Mouse (Mus musculus): ENCODE measurements at regions not wholly inside any gene's neighbourhood (a gene's known extent, or its start where the extent isn't known, plus 50 kb on each side); places are given as distances from the start of the nearest gene placed in this dataset.
A peak's percentile ranks its signal among the peaks of the same experiment; 100 is the strongest.

DNA sequence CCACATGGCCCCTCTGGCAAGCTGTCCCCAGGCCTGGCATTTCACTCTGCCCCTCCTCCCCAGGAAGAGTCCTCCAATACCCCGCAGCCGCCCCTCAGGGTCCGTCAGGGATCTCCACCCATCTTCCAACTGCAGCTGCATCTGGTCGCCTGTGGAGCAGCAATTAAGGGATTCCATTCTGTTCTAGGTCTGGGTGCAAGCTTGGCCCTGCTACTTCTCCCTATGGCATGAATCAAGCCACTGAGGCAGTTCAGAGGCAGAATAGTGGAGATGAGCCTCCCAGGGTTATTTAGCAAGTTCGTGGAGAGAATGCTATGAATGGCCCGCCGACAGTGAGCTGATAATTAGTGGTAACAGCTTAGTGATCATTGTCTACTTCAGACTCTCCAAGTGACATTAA lies 275.7 kb upstream of the Irx3 start:
- Histone ChIP-seq H3K9me3 (no peaks in the 10 kb centered on the region), H3K4me1 (no peaks in the 10 kb centered on the region), H3K4me2 (replicated peaks) (no peak overlapping the region), H3K9ac (no peak overlapping the region), H3K27ac (no peak overlapping the region), H3K4me3 (no peak overlapping the region), H3K36me3 (no peaks in the 10 kb centered on the region), H3K27me3 (peaks cover 89% of the 10 kb centered on the region)
- WGBS, result 43% methylated on average over 7 of the region's 7 CpGs
- no peak for ATAC-seq (ENCODE audit: low FRiP score, low read depth)

DNA sequence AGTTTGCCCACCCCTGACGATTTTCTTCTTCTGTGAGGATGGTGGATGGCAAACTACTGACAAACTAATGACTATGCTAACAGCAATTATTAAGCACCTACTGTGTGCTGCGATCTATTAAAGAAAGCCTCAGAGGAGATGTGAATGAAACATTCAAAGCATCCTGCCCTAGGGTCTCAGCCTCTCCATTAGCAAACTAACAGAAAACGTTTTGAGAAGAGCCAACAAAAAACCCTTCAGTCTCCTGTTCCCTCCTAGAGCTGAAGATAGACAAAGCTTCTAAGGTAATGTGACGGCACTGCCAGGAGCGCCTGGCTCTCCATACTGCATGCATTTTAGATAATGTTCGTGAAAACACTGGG lies 270.4 kb upstream of the Irx3 start:
- no peak overlapping the region for H3K4me3 ChIP-seq
- H3K27me3 ChIP-seq, result peaks cover 96% of the 10 kb centered on the region
- H3K4me1 ChIP-seq, result no peaks in the 10 kb centered on the region
- 12% methylated on average over 6 of the region's 6 CpGs for whole genome bisulfite sequencing
- H3K9me3 ChIP-seq, result no peaks in the 10 kb centered on the region
- no peak overlapping the region for H3K27ac ChIP-seq
- ATAC-seq (ENCODE audit: low FRiP score, low read depth), result no peak
- no peak overlapping the region for H3K9ac ChIP-seq
- no peaks in the 10 kb centered on the region for H3K36me3 ChIP-seq
- H3K4me2 ChIP-seq (replicated peaks), result no peak overlapping the region

DNA sequence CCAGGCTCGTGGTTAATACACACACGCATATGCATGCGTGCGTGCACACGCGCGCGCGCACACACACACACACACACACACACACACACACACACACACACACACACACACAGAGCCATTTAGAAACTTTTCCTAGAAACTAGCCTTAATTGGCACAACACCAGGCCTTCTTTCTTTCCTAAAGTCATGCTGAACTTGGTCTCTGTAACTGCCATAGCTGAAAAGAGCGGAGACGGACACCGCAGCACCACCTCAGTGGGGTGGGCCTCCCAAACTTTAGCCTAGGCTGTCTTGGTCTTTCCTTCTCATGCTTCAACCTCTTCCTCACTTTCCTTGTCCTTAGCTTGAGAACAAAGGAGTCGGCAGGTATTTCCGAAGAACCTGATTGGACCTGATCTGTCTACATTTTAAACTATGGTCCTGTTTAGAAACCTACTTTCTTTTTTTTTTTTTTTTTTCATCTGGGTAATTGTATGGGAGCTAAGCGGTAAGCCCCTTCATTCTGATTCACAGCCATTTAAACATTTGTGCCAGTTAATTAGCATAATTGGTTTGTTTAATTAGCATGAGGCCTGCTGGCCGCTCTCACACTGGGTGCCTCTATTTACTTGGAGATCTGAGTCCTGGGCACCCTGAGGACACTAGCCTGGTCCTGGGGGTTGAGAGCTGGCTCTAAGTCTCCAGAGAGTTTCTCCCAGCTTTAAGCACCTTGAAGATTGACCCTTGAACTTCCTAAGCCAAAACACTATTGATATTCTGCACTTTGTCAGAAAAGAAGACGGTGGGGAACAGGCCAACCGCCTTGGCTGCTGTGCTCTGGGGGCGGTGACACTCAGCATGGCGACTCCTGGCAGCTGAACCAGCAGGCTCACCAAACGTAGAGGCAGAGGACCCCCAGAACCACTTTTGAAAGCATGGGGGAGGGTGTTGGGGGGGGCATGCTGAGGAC lies 269.7 kb upstream of the Irx3 start:
- no peak overlapping the region for H3K27ac ChIP-seq
- no peak overlapping the region for H3K4me2 ChIP-seq (replicated peaks)
- H3K27me3 ChIP-seq, result peaks cover 98% of the 10 kb centered on the region
- H3K9me3 ChIP-seq, result no peaks in the 10 kb centered on the region
- no peak overlapping the region for H3K9ac ChIP-seq
- no peaks in the 10 kb centered on the region for H3K36me3 ChIP-seq
- WGBS, result 44% methylated on average over 21 of the region's 21 CpGs
- no peaks in the 10 kb centered on the region for H3K4me1 ChIP-seq
- H3K4me3 ChIP-seq, result no peak overlapping the region
- ATAC-seq (ENCODE audit: low FRiP score, low read depth), result no peak

DNA sequence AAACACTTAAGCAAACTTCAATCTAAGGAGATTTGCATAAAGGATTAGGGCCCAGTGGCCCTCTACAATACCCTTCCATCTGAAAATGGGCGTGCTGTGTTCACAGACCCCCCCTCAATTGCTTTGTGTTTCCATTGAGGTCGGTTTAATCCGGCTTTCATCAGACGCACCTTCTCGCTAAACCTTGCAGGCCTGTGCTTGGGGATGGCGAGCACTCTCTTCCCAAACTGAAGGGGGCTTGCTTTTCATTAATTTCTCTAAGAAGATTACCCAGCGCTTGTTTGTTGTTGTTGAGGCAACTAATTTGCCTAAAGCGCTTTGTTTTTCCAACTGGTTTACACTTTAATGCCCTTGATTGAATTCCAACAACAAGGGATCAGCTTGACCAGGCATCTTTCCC lies 268.8 kb upstream of the Irx3 start:
- no peaks in the 10 kb centered on the region for H3K9me3 ChIP-seq
- H3K4me2 ChIP-seq (replicated peaks), result no peak overlapping the region
- WGBS, result 20% methylated on average over 8 of the region's 8 CpGs
- H3K4me3 ChIP-seq, result no peak overlapping the region
- no peaks in the 10 kb centered on the region for H3K36me3 ChIP-seq
- H3K9ac ChIP-seq, result no peak overlapping the region
- H3K4me1 ChIP-seq, result peaks cover 1% of the 10 kb centered on the region; the same call in 1 of the 2 replicates
- H3K27ac ChIP-seq, result no peak overlapping the region
- H3K27me3 ChIP-seq, result peaks cover 97% of the 10 kb centered on the region
- no peak for ATAC-seq (ENCODE audit: low FRiP score, low read depth)

DNA sequence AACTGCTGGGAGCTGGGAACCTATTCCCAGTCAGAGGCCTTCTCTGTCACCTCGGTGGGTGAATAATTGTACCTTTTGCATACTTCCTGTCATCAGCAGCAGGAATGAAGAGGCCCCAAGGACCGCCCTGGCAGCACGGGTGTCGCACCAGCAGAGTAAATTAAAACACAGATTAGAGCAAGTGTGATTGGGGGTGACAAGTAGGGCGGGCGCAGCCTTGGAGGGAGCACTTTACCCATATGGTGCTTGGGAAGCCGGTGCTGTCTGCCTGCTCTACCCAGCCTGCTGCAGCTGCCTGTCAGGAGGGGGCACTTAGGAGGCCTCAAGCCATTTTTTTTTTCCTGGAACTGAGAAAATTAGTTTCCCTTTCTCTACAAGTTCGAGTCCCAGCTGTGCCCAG lies 264.6 kb upstream of the Irx3 start:
- Histone ChIP-seq H3K9me3 (no peaks in the 10 kb centered on the region), H3K9ac (no peak overlapping the region), H3K36me3 (no peaks in the 10 kb centered on the region), H3K4me3 (no peak overlapping the region), H3K27me3 (peaks cover 98% of the 10 kb centered on the region), H3K27ac (no peak overlapping the region), H3K4me2 (replicated peaks) (no peak overlapping the region), H3K4me1 (peaks cover 20% of the 10 kb centered on the region)
- no peak for ATAC-seq (ENCODE audit: low FRiP score, low read depth)
- WGBS, result 26% methylated on average over 8 of the region's 8 CpGs

DNA sequence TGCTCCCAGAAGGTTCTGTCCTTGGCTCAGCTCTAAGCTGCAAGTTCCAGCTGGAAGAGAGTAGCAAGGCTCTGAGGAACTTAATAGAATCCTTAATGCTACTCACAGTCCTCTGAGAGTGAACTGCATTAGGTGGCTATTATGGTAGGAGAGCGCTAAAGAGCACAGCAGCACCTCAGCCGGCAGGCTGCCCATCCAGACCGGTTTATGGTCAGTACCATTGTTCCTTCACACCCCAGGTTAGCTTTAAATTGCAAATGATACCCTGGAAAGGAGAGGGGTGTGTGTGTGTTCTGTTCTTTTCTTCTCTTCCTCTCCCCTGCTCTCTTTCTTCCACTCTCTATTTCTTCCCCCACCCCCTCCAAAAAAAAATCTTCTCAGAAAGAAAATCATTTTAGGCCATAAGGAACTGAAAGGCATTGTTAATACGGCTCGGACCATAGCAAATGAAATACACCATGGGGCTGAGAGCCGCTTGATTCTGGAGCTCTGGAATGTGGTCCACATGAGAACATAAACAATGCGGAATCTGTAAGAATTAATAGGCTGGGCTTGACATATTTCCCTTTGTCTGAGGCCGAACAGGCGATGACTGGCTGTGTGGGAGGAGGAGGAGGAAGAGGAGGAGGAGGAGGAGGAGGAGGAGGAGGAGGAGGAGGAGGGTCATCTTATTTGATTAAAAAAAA lies 263.8 kb upstream of the Irx3 start:
- no peaks in the 10 kb centered on the region for H3K9me3 ChIP-seq
- H3K9ac ChIP-seq, result no peak overlapping the region
- H3K27ac ChIP-seq, result no peak overlapping the region
- WGBS, result 5% methylated on average over 7 of the region's 9 CpGs
- H3K4me3 ChIP-seq, result no peak overlapping the region
- no peaks in the 10 kb centered on the region for H3K36me3 ChIP-seq
- ATAC-seq (ENCODE audit: low FRiP score, low read depth), result peak; percentile 57
- H3K4me2 ChIP-seq (replicated peaks), result no peak overlapping the region
- H3K4me1 ChIP-seq, result peaks cover 20% of the 10 kb centered on the region
- peaks cover 98% of the 10 kb centered on the region for H3K27me3 ChIP-seq

DNA sequence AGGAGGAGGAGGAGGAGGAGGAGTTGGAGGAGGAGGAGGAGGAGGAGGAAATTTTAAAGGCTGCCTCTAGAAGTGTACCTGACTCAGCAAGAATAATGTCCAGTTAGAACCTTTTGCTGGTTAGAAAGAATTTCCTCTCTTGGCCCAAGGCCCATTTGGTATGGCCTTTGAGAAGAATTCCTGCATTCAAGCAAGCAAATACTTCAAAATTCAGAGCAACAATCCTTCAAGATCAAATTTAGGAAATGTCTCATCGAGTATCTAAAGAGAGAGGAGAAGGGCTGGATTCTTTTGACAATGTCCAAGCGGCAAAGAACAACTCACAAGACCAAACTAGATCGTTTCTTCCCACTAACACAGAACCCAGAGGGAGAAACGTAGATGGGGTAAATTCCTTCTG lies 263.1 kb upstream of the Irx3 start:
- H3K9me3 ChIP-seq, result no peaks in the 10 kb centered on the region
- ATAC-seq (ENCODE audit: low FRiP score, low read depth), result no peak
- H3K27me3 ChIP-seq, result peaks cover 97% of the 10 kb centered on the region
- no peak overlapping the region for H3K9ac ChIP-seq
- peaks cover 20% of the 10 kb centered on the region for H3K4me1 ChIP-seq
- no peaks in the 10 kb centered on the region for H3K36me3 ChIP-seq
- 17% methylated on average over 4 of the region's 4 CpGs for WGBS
- H3K27ac ChIP-seq, result no peak overlapping the region
- no peak overlapping the region for H3K4me2 ChIP-seq (replicated peaks)
- no peak overlapping the region for H3K4me3 ChIP-seq

DNA sequence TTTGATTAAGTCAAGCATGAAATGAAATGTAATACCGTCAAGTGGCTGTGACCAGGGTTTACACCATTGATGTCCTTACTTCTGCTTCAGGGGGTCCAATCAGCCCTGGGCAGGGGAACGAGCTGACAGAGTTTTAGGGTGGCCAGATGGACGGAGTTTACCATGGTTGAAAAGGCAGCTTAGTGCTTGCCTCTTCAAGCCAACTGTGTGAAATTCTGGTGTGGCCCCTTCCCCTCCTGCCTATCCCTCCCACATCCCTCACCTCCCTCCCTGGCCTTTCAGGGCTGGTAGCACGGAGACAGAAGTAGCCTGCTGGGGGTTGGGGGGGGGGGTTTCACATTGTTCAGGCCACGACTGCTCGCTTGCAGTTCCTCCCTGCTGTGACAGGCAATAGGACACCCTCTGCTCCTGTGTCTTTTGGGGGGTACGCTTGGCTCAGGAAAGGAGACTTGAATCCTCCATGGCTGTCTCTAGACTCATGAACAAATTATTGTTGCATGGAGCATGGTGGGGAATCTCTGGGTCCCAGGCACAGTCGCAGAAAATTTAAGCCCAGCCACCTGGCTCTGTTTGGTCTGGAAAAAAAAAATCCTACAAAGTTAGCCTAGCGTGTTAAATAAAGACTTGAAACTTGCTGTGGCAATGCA lies 262.4 kb upstream of the Irx3 start:
- Histone ChIP-seq H3K4me3 (no peak overlapping the region), H3K9me3 (no peaks in the 10 kb centered on the region), H3K27me3 (peaks cover 97% of the 10 kb centered on the region), H3K9ac (no peak overlapping the region), H3K27ac (no peak overlapping the region), H3K36me3 (no peaks in the 10 kb centered on the region), H3K4me1 (peaks cover 20% of the 10 kb centered on the region), H3K4me2 (replicated peaks) (no peak overlapping the region)
- 11% methylated on average over 9 of the region's 9 CpGs for WGBS
- no peak for ATAC-seq (ENCODE audit: low FRiP score, low read depth)

DNA sequence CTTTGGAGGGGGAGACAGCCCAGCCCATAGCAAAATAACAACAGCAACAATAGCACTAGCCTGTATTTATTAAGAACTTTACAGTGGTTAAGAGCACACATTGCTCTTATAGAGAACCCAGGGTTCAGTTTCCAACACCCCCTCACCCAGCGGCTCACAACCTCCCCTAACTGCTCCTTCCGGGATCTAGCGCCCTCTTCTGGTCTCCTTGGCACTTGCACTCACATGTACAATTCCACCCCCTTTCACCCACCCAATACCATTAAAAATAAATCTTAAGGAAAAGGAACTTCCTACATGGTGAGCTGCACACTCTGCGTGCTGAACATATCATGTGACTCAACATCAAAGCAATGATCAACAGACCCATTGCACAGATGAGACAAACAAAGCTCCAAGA lies 261.5 kb upstream of the Irx3 start:
- no peak overlapping the region for H3K4me3 ChIP-seq
- ATAC-seq (ENCODE audit: low FRiP score, low read depth), result no peak
- H3K9ac ChIP-seq, result no peak overlapping the region
- H3K4me2 ChIP-seq (replicated peaks), result no peak overlapping the region
- H3K27ac ChIP-seq, result no peak overlapping the region
- peaks cover 20% of the 10 kb centered on the region for H3K4me1 ChIP-seq
- 82% methylated on average over 4 of the region's 4 CpGs for WGBS
- H3K27me3 ChIP-seq, result peaks cover 97% of the 10 kb centered on the region
- H3K36me3 ChIP-seq, result no peaks in the 10 kb centered on the region
- H3K9me3 ChIP-seq, result no peaks in the 10 kb centered on the region

DNA sequence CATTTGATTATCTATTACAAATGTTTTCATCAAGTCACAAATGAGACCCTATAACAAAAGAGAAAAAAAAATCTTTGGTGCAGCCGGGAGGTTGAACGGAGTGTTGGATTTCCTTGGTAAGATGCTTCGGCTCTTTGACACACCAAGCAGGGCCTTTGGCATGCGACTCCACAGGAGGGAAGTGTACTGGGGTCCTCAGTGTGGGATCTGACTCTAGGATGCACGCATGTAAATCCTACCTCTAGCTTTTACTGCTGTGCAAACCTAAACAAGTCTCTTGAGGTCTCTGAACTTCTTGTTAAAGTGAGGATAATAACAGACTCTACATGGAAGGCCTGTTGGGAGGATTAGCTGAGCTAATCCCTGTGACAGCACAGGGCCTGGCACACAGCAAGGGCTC lies 257.6 kb upstream of the Irx3 start:
- Histone ChIP-seq H3K27me3 (peaks cover 93% of the 10 kb centered on the region), H3K27ac (no peak overlapping the region), H3K36me3 (no peaks in the 10 kb centered on the region), H3K9ac (no peak overlapping the region), H3K4me3 (no peak overlapping the region), H3K4me1 (peaks cover 9% of the 10 kb centered on the region; the same call in 1 of the 2 replicates), H3K4me2 (replicated peaks) (no peak overlapping the region), H3K9me3 (no peaks in the 10 kb centered on the region)
- WGBS, result 76% methylated on average over 5 of the region's 5 CpGs
- ATAC-seq (ENCODE audit: low FRiP score, low read depth), result no peak

DNA sequence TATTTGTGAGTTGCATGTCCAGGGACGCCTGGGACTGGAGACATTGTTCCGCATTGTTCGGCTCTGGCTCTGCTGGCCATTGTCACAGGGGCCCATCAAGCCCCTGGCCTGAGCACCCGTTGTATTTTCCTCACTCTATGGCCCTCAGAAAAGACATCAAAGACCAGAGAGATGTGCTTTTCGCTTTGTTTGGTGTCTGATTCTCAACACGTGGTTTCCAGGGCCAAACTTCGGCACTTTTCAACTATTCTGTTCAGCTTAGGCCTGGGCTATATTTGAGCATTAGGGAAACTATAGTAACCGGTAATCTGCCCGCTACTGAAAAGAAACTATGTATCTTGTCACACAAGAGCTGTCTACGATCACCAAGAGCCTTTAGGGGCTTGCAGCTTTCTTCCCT lies 257.1 kb upstream of the Irx3 start:
- no peak overlapping the region for H3K4me3 ChIP-seq
- 53% methylated on average over 10 of the region's 10 CpGs for WGBS
- 0 out of 2 replicates have a peak, but pooled peaks cover 4% of the 10 kb centered on the region for H3K4me1 ChIP-seq
- no peak for ATAC-seq (ENCODE audit: low FRiP score, low read depth)
- H3K27me3 ChIP-seq, result peaks cover 90% of the 10 kb centered on the region
- no peak overlapping the region for H3K4me2 ChIP-seq (replicated peaks)
- no peaks in the 10 kb centered on the region for H3K36me3 ChIP-seq
- no peak overlapping the region for H3K9ac ChIP-seq
- no peaks in the 10 kb centered on the region for H3K9me3 ChIP-seq
- H3K27ac ChIP-seq, result no peak overlapping the region

DNA sequence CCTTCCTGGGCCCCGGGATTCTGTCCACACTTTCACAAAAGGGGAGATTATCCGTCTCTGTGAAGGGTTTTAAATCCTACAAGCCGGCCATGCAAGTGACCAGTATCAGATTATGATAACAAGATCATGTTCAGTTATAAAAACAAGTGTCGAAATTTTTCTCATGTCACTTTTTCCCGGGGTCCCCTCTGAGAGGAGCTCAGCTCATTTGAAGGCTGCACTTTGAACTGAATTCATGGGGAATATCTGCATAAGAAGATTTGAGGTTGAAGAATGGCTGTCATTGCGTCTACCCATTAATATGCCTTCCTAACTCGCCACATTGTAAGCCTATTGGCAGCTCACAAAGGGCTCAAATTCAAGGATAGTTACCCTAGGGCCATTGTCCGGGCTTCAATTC lies 256.0 kb upstream of the Irx3 start:
- Histone ChIP-seq H3K36me3 (no peaks in the 10 kb centered on the region), H3K27ac (no peak overlapping the region), H3K4me3 (no peak overlapping the region), H3K4me1 (no peaks in the 10 kb centered on the region), H3K9ac (no peak overlapping the region), H3K9me3 (no peaks in the 10 kb centered on the region), H3K4me2 (replicated peaks) (no peak overlapping the region), H3K27me3 (peaks cover 79% of the 10 kb centered on the region)
- ATAC-seq (ENCODE audit: low FRiP score, low read depth), result no peak
- 80% methylated on average over 8 of the region's 8 CpGs for WGBS

All from limb, embryonic 13.5 days (tissue).